Mouse (Mus musculus) G1E (cell line): Measurements from ENCODE around the gene Ephb1.

ENCODE experiments used
- CTCF ChIP-seq: IDR thresholded peaks from 2 replicates; pipeline ENCODE4 v1.5.1; 2012; ENCODE audit warnings: low read depth, low read length, inconsistent platforms, mixed read lengths
- GATA1 ChIP-seq: IDR thresholded peaks from 2 replicates; pipeline ENCODE4 v1.6.1; 2012; ENCODE audit warnings: borderline replicate concordance, low read length, inconsistent platforms, mixed read lengths
- GATA2 ChIP-seq: IDR thresholded peaks from 2 replicates; pipeline ENCODE4 v1.6.1; 2012; ENCODE audit warnings: low read depth, low read length, inconsistent platforms, borderline replicate concordance
- POLR2AphosphoS5 ChIP-seq: IDR thresholded peaks from 2 replicates; pipeline ENCODE4 v1.6.1; 2012; ENCODE audit warnings: low read depth, low read length, inconsistent platforms; ENCODE audit not compliant: insufficient replicate concordance
- TAL1 ChIP-seq: conservative IDR thresholded peaks from 2 replicates; pipeline ENCODE4 v1.6.1; 2012; ENCODE audit warnings: low read depth, low read length, inconsistent platforms, mixed read lengths

DNA sequence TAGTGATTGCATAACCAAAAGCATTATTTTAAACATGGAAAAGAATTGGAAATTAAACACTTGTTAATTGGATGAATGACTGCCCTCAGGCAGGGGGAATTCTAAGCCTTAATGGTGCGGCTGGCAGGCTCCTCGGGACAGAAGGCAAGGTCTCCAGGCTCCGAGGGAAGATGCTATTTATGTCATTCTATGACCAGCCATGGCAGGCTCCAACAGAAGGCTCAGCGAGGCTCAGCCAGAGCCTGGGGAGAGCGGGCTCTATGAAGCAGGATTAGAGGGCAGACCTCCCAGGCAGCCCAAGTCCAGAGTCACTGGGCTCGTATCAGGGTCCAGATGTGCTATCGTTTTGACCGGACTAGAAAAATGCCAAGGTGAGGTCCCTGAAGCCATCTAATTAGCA, 55.8 kb downstream of the Ephb1 start:
- no peak for TF ChIP-seq CTCF
- TF ChIP-seq GATA1, result no peak
- TF ChIP-seq TAL1, result no peak
- TF ChIP-seq POLR2AphosphoS5, result no peak
- no peak for TF ChIP-seq GATA2
